Mouse (Mus musculus): ENCODE data around the gene 4430402I18Rik. TPM values are rescaled to one million over a fixed set of nuclear protein-coding genes. Genes with fewer than 3 reads are reported as not detected.

Gene 4430402I18Rik
- polyA plus RNA-seq, 1 experiment from 2014 or later: 0.79 TPM

- no peaks in the 10 kb centered on the region for H3K9me3 ChIP-seq (replicated peaks)
- no peaks in the 10 kb centered on the region for H3K27me3 ChIP-seq
- peaks cover 43% of the 10 kb centered on the region for H3K36me3 ChIP-seq (ENCODE audit: poor library complexity, severe bottlenecking)
- H3K9ac ChIP-seq: no peak overlapping the region; the same call in 1 of the 2 replicates
- H3K4me3 ChIP-seq: no peak overlapping the region
- H3K4me2 ChIP-seq: no peak overlapping the region
- no peak overlapping the region for H3K27ac ChIP-seq
- ATAC-seq: no peak
- 69% methylated on average over 7 of the region's 7 CpGs for WGBS
- peaks cover 21% of the 10 kb centered on the region for H3K4me1 ChIP-seq
These were observed 27.3 kb upstream of the 4430402I18Rik start for GRCm38 (mm10) chr19:28994870-28995269.

DNA sequence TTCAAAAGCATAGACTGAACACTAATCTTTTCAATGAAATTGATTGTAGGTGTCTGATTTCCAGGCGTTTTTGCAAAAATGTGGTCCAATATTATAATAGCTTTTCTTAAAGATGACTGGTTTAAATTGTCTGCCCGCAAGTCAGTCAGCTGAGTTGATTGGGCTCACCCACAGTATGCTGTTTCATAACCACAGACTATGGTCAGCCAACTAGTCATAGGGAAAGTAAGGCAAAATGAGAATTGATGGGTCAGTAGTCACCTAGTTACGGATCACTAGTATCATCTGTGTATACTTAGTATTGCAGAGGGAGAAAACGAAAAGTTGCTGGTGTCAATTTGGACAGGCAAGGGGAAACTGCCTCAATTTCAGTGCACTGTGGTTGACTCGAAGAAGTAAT lies 23.8 kb upstream of the 4430402I18Rik start:
- Histone ChIP-seq H3K4me2 (peak overlapping the region; percentile 81), H3K27me3 (no peaks in the 10 kb centered on the region), H3K4me3 (peak overlapping the region; percentile 91), H3K27ac (peak overlapping the region; percentile 81; the same call in 1 of the 2 replicates), H3K4me1 (peaks cover 26% of the 10 kb centered on the region), H3K9ac (peak overlapping the region; percentile 92), H3K9me3 (replicated peaks) (no peaks in the 10 kb centered on the region), H3K36me3 (ENCODE audit: poor library complexity, severe bottlenecking) (peaks cover 27% of the 10 kb centered on the region)
- ATAC-seq: no peak
- WGBS: 71% methylated on average over 5 of the region's 5 CpGs

GRCm38 (mm10) chr19:28990590-28991221 lies 23.1 kb upstream of the 4430402I18Rik start:
- H3K36me3 ChIP-seq (ENCODE audit: poor library complexity, severe bottlenecking): peaks cover 23% of the 10 kb centered on the region
- no peaks in the 10 kb centered on the region for H3K9me3 ChIP-seq (replicated peaks)
- H3K4me3 ChIP-seq: peak overlapping the region; percentile 91
- H3K27ac ChIP-seq: peak overlapping the region; percentile 81
- H3K9ac ChIP-seq: peak overlapping the region; percentile 92
- WGBS: under 1% methylated on average over 37 of the region's 41 CpGs
- no peaks in the 10 kb centered on the region for H3K27me3 ChIP-seq
- peak; percentile 70 for ATAC-seq
- H3K4me1 ChIP-seq: peaks cover 26% of the 10 kb centered on the region
- peak overlapping the region; percentile 81 for H3K4me2 ChIP-seq

GRCm38 (mm10) chr19:28990194-28990589 lies 22.6 kb upstream of the 4430402I18Rik start, which contains the start of gene Cdc37l1:
Gene Cdc37l1 (plus strand): TSS chr19:28990352.
- Histone ChIP-seq H3K36me3 (ENCODE audit: poor library complexity, severe bottlenecking) (peaks cover 18% of the 10 kb centered on the region), H3K9ac (peak within 1 kb of the TSS; percentile 92), H3K4me2 (peak within 1 kb of the TSS; percentile 81), H3K4me3 (peak within 1 kb of the TSS; percentile 91), H3K27me3 (no peaks in the 10 kb centered on the region), H3K4me1 (peaks cover 25% of the 10 kb centered on the region), H3K9me3 (replicated peaks) (no peaks in the 10 kb centered on the region), H3K27ac (peak within 1 kb of the TSS; percentile 81)
- under 1% methylated on average over 37 of the region's 37 CpGs for WGBS
- peak; percentile 98 for ATAC-seq

GRCm38 (mm10) chr19:28989515-28989914 lies 21.9 kb upstream of the 4430402I18Rik start:
- no peaks in the 10 kb centered on the region for H3K27me3 ChIP-seq
- H3K4me1 ChIP-seq: peaks cover 19% of the 10 kb centered on the region
- H3K9ac ChIP-seq: peak overlapping the region; percentile 92
- H3K9me3 ChIP-seq (replicated peaks): no peaks in the 10 kb centered on the region
- ATAC-seq: no peak
- peak overlapping the region; percentile 91 for H3K4me3 ChIP-seq
- H3K36me3 ChIP-seq (ENCODE audit: poor library complexity, severe bottlenecking): peaks cover 11% of the 10 kb centered on the region; the same call in 1 of the 2 replicates
- H3K4me2 ChIP-seq: peak overlapping the region; percentile 81
- WGBS: 75% methylated on average over 8 of the region's 8 CpGs
- no peak overlapping the region for H3K27ac ChIP-seq

DNA sequence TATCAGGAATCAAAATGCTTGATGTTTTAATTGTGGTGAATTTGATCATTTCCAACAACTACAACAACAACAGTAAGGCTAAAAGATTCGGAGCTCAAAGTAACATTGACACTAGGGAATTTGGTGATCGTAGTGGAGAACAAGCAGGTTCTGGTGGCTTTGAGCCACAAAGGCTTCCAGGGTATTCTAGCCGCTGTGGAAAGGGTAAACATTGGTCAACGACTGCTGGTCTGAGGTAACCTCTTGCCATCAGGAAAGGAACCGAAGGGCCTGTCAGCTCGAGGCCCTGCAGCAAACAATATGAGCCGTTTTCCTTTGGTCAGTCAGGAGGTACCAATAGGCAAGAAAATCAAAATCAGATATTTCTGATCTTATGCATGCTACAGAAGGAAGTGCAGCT lies 15.0 kb upstream of the 4430402I18Rik start:
- Histone ChIP-seq H3K4me1 (no peaks in the 10 kb centered on the region), H3K4me2 (no peak overlapping the region), H3K27me3 (no peaks in the 10 kb centered on the region), H3K9me3 (replicated peaks) (no peaks in the 10 kb centered on the region), H3K27ac (no peak overlapping the region), H3K9ac (no peak overlapping the region), H3K36me3 (ENCODE audit: poor library complexity, severe bottlenecking) (no peaks in the 10 kb centered on the region), H3K4me3 (no peak overlapping the region)
- 88% methylated on average over 7 of the region's 7 CpGs for WGBS
- ATAC-seq: no peak

DNA sequence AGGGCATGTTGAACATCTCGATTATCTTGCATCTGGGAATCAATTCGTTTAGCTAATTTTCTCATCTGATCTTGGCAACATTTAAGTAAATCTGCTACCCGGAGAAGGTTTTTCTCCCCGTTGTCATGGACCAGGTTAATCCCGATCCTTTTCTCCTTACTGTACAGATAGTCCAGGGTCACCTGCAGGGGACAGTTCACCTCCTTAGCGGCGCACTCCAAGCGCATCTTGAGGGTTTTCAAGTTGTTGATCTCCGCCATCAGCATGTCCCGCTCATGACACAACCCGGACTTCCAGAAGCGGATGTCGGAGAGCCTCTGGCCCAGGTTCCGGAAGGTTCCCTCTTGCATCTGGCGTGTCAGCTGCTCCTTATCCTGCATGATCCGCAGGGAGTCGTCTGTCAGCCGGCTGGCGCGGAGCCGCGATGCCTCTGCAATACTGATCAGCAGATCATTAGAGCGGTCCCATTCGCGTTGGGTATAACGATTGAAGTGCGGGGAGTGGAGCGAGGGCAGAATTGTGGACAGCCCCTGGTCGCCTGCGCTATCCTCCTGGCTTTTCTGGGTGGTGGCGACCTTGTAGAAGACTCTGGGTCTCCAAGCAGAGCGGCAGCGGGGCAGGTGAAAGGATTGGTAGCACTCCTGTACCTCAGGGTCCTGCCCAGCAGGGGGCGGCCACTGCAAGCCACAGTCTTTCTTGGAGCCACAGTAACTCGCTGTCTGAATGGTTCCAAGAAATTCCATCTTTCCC lies 7.4 kb upstream of the 4430402I18Rik start:
- peak overlapping the region; percentile 42 for H3K4me3 ChIP-seq
- no peaks in the 10 kb centered on the region for H3K9me3 ChIP-seq (replicated peaks)
- H3K9ac ChIP-seq: peak overlapping the region; percentile 58
- peak overlapping the region; percentile 70 for H3K4me2 ChIP-seq
- H3K36me3 ChIP-seq (ENCODE audit: poor library complexity, severe bottlenecking): no peaks in the 10 kb centered on the region
- no peaks in the 10 kb centered on the region; the same call in 1 of the 2 replicates for H3K4me1 ChIP-seq
- no peak overlapping the region for H3K27ac ChIP-seq
- ATAC-seq: peak; percentile 93
- peaks cover 3% of the 10 kb centered on the region; the same call in 1 of the 2 replicates for H3K27me3 ChIP-seq
- WGBS: 17% methylated on average over 35 of the region's 35 CpGs

DNA sequence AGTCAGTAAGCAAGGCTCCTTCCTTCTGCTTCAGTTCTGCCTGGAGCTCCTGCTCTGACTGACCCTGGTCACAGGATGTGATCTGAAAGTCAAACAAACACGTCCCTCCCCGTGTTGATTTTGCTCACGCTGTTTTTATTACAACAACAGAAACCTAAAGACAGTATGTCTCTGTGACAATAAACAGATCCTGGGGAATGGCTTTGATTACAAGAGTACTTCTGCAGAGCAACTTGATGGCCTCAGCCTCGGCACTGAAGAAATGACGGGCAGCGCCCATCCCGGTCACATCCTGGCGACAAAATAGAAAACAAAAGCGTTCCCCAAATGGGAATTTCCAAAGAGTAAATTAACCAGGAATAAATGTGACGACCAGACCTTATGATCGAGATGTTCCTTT lies 2.7 kb upstream of the 4430402I18Rik start:
- Histone ChIP-seq H3K27ac (no peak overlapping the region), H3K9me3 (replicated peaks) (no peaks in the 10 kb centered on the region), H3K4me1 (peaks cover 13% of the 10 kb centered on the region), H3K27me3 (peaks cover 3% of the 10 kb centered on the region; the same call in 1 of the 2 replicates), H3K9ac (no peak overlapping the region), H3K36me3 (ENCODE audit: poor library complexity, severe bottlenecking) (no peaks in the 10 kb centered on the region), H3K4me3 (no peak overlapping the region), H3K4me2 (no peak overlapping the region)
- ATAC-seq: no peak
- 88% methylated on average over 11 of the region's 11 CpGs for WGBS

DNA sequence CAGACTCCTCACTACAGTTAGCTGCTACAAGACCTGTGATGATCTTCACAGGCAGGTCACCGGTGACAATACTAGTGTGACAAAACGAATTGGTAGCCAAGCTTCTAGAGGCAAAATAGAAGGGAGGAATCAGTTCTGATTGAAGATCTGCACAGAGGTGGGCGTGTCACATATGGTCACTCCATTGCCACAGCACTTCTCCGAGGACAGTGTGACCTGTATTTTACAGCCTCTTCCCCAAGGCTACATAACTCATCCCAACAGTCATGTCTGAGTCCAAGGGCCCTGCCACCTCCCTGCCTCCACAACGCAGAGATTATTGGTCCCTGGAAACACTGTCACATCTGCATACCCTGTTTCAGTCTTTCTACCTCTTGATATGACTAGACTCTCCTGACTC lies 1.6 kb upstream of the 4430402I18Rik start:
- no peak overlapping the region for H3K9ac ChIP-seq
- peaks cover 21% of the 10 kb centered on the region for H3K4me1 ChIP-seq
- H3K4me3 ChIP-seq: no peak overlapping the region
- no peaks in the 10 kb centered on the region for H3K36me3 ChIP-seq (ENCODE audit: poor library complexity, severe bottlenecking)
- H3K27me3 ChIP-seq: no peaks in the 10 kb centered on the region
- 88% methylated on average over 5 of the region's 5 CpGs for WGBS
- H3K27ac ChIP-seq: no peak overlapping the region
- ATAC-seq: no peak
- H3K4me2 ChIP-seq: no peak overlapping the region
- no peaks in the 10 kb centered on the region for H3K9me3 ChIP-seq (replicated peaks)

DNA sequence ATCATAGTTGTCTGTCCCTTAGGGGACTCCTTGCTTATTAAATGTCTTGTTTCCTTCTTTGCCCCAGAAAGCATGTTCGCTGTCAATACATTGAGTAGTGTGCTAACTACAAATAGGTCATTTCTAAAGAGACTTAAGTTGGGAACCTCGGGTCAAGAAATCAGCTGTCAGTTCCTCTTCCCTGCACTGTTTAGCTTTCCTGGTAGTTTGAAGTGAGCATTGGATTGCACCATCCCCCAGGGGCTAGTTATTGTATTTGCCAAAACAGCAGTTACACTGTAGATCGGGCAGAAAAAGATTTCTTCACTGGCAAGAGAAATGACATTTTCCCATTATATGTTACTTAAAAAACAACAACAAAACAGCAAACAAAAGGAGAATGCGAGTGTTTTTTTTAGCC lies 578 bp upstream of the 4430402I18Rik start:
- Histone ChIP-seq H3K9me3 (replicated peaks) (no peaks in the 10 kb centered on the region), H3K4me1 (peaks cover 21% of the 10 kb centered on the region), H3K4me3 (no peak overlapping the region), H3K27me3 (no peaks in the 10 kb centered on the region), H3K9ac (no peak overlapping the region), H3K36me3 (ENCODE audit: poor library complexity, severe bottlenecking) (no peaks in the 10 kb centered on the region), H3K4me2 (no peak overlapping the region), H3K27ac (no peak overlapping the region)
- WGBS: 75% methylated on average over 4 of the region's 4 CpGs
- no peak for ATAC-seq

DNA sequence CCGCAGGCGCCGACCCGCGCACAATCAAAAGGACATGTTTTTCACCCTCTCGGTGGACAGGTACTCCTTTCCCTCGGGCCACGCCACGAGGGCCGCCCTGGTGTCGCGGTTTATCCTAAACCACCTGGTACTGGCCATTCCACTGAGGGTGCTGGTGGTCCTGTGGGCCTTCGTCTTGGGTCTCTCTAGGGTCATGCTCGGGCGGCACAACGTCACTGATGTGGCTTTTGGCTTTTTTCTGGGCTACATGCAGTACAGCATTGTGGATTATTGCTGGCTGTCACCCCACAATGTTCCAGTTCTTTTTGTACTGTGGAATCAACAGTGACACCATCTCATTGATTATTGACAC lies 3.1 kb downstream of the 4430402I18Rik start:
- Histone ChIP-seq H3K4me3 (peak overlapping the region; percentile 86), H3K27ac (peak overlapping the region; percentile 75; the same call in 1 of the 2 replicates), H3K9me3 (replicated peaks) (no peaks in the 10 kb centered on the region), H3K36me3 (ENCODE audit: poor library complexity, severe bottlenecking) (no peaks in the 10 kb centered on the region), H3K9ac (peak overlapping the region; percentile 91), H3K4me1 (peaks cover 21% of the 10 kb centered on the region), H3K4me2 (peak overlapping the region; percentile 90), H3K27me3 (no peaks in the 10 kb centered on the region)
- 4% methylated on average over 16 of the region's 16 CpGs for WGBS
- peak; percentile 41; the same call in 1 of the 2 replicates for ATAC-seq

- peaks cover 21% of the 10 kb centered on the region for H3K4me1 ChIP-seq
- H3K9ac ChIP-seq: peak within 1 kb of the TSS; percentile 91
- peak within 1 kb of the TSS; percentile 75 for H3K27ac ChIP-seq
- peak within 1 kb of the TSS; percentile 86 for H3K4me3 ChIP-seq
- H3K27me3 ChIP-seq: no peaks in the 10 kb centered on the region
- ATAC-seq: peak; percentile 92
- H3K4me2 ChIP-seq: peak within 1 kb of the TSS; percentile 90
- under 1% methylated on average over 72 of the region's 73 CpGs for WGBS
- no peaks in the 10 kb centered on the region for H3K9me3 ChIP-seq (replicated peaks)
- H3K36me3 ChIP-seq (ENCODE audit: poor library complexity, severe bottlenecking): no peaks in the 10 kb centered on the region
These were observed 3.6 kb downstream of the 4430402I18Rik start, which contains the start of gene Plpp6 for GRCm38 (mm10) chr19:28963842-28964551. Gene Plpp6 (plus strand): TSS chr19:28963953.

Measured in forebrain, embryonic 13.5 days (tissue).